Mouse (Mus musculus) embryo, embryonic 9.5 days (tissue): ENCODE measurements around the gene Il6ra.

ENCODE experiments used
- DNase-seq: peaks from one replicate; pipeline ENCODE4 v3.0.0-alpha.2; 2017; ENCODE audit errors: extremely low spot score

Il6ra gene

GRCm38 (mm10) chr3:89853752-89854151, 59.2 kb downstream of the Il6ra start:
- DNase-seq = no peak

DNA sequence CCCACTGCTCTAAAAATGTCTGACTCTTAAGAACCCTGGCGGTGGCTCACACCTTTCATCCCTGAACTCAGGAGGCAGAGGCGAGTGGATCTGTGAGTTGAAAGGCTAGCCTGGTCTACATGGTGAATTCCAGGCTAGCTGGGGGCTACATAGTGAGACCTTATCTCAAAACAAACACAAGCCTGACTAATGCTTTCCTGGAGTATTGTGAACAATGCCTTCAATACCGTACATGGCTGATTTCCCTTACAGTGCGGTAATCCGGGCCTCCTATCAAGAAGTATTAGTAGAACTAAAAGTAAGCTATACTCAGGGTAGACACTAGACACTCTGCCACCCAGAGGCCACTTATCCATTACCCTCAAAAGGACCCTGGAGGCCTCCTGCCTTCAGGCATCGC, 64.9 kb downstream of the Il6ra start:
- no peak for DNase-seq

- no peak for DNase-seq
These were observed 65.4 kb downstream of the Il6ra start for GRCm38 (mm10) chr3:89847596-89847995.

GRCm38 (mm10) chr3:89847126-89847525, 65.9 kb downstream of the Il6ra start:
- DNase-seq = no peak

DNA sequence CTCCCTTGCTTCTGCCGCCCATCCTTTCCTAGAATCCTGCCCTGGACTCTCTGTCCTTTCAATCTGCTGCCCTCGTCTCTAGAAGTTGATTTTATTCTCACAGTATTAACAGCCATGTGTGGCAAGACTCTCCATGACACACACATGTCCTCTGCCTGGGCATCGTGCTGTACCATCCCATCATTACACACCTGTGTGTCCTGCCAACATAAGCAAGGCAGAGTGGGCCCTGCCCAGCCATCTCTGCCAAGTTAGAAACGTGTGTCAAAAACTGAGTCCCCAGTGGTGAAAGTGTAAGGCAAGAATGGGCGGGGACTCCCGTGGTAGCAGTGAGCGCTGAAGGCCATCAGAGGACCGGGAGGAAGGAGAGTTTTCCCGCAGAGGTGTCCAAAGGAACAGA, 67.2 kb downstream of the Il6ra start:
- DNase-seq = no peak

- DNase-seq = no peak
These were observed 69.8 kb downstream of the Il6ra start for GRCm38 (mm10) chr3:89843148-89843547.

GRCm38 (mm10) chr3:89842258-89842657, 70.7 kb downstream of the Il6ra start:
- peak; percentile 46 for DNase-seq

- no peak for DNase-seq
These were observed 77.6 kb downstream of the Il6ra start for GRCm38 (mm10) chr3:89835362-89835761.

DNA sequence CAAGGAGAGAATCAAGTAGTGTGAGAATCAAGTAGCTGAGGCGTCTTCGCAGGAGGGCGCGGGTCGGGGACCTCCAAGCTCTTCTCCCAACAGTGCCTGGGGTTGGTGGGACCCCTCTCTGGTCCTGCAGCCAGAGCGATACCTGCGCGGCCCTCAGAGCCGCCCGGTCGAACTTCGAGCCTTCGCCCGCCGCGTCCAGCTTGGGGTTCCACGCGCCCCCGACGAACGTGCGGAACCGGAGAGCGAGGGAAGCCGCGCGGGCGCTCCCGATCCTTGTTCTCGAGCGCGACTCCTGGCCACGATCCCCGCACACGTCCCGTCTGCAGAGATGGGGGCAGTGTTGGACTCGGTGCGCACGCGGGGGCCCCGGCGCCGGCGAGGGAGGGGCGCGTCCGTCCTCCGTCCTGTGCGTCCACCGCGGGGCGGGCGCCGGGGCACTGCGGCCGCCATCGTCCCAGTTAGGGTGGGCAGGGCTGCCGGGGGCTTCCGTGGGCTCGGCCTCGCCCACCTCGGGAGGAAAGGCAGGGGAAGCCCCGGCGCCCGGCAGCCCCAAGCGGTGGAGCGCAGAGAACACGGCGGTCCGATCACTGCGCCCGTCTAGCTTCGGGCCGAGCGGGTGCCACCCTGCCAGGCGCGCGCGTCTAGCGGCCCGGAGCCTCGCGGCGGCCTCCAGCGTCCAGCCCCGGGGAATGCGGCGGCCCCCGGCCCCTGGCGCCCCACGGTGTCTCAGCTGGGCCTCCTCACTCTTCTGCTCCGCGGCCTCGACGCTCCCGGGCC, 82.0 kb downstream of the Il6ra start, which contains the start of gene She:
Gene She, plus strand, starts transcription at position 556 of the 777 bp plus-strand sequence.
- DNase-seq = peak; percentile 22

DNA sequence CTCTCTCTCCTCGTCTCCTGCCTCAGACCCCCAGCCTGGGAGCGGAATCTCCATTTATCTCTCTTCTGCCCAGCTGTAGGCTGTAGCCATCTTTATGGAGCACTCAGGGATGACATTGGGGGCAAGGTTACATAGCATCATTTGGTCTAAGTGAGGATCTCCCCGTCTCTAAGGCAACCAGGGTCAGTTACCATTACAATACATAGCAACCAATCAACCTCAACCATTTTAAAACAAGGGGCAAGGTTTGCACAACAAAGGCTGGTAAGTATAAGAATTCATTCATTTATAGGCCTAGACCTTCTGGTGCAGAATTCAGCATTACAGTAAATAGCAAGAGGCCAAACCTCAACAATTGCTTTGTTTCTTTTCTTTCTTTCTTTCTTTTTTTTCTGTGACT, 86.7 kb downstream of the Il6ra start:
- no peak for DNase-seq

GRCm38 (mm10) chr3:89823594-89823993, 89.4 kb downstream of the Il6ra start:
- no peak for DNase-seq

- DNase-seq = no peak
These were observed 91.2 kb downstream of the Il6ra start for GRCm38 (mm10) chr3:89821548-89822480.

DNA sequence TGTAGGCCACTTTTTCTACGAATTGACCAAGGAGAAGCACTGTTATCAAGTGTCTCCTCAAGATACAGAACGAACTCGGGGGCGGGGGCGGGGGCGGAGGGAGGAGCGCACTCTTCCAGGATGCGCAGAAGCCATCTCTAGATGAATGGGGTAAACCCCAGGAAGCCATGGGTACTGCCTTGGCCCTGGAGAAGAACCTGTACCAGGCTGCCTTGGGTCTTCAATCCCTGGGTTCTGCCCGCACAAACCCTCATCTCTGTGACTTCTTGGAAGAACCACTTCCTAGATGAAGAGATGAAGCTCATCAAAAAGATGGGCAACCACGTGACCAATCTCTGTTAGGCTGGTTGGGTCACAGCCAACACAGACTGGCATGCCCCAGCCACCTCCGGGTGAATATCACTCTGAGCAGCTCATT, 91.9 kb downstream of the Il6ra start:
- no peak for DNase-seq

DNA sequence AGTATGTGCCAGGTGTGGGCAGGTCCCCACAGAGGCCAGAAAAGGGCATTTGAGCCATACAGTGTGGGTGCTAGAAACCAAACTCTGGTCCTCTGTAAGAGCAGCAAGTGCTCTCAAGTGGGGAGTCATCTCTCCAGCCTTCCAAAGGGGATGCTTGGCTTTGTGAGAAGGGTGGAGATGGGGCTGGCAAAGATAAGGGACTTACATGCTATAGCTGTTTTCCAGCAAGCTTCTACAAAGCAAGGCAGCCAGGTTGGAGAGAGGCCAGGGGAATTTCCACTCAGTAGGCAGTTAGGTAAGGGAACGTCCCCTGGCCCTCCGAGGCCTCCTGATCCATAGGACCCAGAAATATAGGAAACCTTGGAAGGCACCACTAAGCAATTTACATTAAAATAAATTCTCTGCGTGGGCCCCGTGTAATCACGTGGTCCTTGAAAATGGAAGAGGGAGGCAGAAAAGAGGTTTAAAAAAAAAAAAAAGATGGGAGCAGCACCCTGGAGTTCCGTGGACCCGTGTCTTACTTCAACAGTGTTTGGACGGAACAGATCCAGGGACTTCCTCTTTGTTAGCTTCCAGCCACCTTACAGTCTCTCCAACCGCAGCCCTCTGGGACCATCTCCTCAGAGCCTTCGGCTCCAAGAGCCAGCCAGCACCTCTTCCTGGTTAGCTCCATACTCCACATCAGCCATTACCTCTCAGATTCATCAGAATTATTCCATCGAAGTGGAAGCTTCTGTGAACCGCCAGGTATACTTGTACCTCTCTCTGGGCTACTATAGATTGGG, 92.5 kb downstream of the Il6ra start:
- DNase-seq = no peak

DNA sequence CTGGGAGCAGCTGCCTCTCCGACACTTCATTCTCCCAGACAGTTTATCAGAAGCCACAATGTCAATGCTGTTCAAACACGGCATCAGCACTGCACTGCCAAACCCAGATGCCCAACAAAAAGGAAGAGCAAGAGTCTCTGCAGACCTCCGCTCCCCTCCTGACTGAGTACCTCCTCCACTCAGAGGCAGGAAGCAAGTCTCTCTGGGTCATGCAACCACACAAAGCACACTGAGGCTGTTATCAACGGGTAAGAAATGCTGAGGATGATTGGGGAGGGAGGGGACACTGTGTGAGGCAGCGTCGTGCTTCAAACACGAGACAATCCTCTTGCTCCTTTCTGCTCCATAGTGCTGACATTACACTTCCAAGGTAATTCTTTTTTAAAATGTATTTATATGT, 93.1 kb downstream of the Il6ra start:
- no peak for DNase-seq

- DNase-seq = no peak
These were observed 94.4 kb downstream of the Il6ra start for GRCm38 (mm10) chr3:89818605-89819004.

- DNase-seq = no peak
These were observed 95.9 kb downstream of the Il6ra start for GRCm38 (mm10) chr3:89817056-89817455.
